Mouse (Mus musculus) lung, adult 10 weeks (tissue): ENCODE measurements around the gene Mesp1. TPM values are rescaled to one million over a fixed set of nuclear protein-coding genes. Genes with fewer than 3 reads are reported as not detected.

Source experiments
- polyA plus RNA-seq: library from polyadenylated mRNA; stranded (reverse); fragments of 350-450 nt; fragmentation: Illumina TruSeq; extraction: RNeasy Lipid Tissue Mini Kit (QIAGEN cat#74804); gene quantifications from one replicate; pipeline ENCODE4 v1.2.3, GENCODE M21; 2014; ENCODE audit warnings: low read depth, low replicate concordance; ENCODE audit not compliant: insufficient read depth

Mesp1 gene
- polyA plus RNA-seq, result 1.4 TPM

GRCm38 (mm10) chr7:79793688-79794087 is at the start of gene Mesp1:
Mesp1 (minus strand) TSS chr7:79793788.

DNA sequence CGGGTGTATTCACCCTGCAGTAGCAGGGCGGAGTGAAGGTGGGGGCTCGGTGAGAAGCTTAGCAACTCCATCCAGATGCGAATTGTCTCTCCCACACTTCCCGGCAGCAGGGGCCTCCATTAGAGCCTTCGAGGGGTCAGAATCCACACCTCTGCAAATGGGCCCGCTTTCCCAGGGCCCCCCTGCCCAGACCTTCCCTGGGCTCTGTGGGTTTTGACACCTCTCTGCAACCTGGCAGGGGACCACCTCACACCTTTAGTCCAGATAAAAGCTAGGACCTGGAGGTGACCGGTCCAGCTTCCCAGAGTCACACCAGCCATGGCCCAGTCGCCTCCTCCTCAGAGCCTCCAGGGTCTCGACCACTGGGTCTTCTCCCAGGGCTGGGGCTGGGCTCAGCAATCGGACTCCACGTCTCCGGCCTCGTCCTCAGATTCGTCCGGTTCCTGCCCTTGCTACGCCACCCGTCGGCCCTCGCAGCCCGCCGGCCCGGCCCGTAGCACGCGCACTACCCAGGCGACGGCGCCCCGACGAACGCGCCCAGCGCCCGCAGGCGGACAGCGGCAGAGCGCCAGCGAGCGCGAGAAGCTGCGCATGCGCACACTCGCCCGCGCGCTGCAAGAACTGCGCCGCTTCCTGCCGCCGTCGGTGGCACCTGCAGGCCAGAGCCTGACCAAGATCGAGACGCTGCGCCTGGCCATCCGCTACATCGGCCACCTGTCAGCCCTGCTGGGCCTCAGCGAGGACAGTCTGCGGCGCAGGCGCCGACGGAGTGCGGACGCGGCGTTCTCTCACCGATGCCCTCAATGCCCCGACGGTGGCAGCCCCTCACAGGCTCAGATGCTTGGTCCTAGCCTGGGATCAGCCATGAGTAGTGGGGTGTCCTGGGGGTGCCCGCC is 17.3 kb upstream of the Mesp1 start, which contains the start of gene Mesp2:
Mesp2 (plus strand) TSS at position 117 of the 896 bp plus-strand sequence.

DNA sequence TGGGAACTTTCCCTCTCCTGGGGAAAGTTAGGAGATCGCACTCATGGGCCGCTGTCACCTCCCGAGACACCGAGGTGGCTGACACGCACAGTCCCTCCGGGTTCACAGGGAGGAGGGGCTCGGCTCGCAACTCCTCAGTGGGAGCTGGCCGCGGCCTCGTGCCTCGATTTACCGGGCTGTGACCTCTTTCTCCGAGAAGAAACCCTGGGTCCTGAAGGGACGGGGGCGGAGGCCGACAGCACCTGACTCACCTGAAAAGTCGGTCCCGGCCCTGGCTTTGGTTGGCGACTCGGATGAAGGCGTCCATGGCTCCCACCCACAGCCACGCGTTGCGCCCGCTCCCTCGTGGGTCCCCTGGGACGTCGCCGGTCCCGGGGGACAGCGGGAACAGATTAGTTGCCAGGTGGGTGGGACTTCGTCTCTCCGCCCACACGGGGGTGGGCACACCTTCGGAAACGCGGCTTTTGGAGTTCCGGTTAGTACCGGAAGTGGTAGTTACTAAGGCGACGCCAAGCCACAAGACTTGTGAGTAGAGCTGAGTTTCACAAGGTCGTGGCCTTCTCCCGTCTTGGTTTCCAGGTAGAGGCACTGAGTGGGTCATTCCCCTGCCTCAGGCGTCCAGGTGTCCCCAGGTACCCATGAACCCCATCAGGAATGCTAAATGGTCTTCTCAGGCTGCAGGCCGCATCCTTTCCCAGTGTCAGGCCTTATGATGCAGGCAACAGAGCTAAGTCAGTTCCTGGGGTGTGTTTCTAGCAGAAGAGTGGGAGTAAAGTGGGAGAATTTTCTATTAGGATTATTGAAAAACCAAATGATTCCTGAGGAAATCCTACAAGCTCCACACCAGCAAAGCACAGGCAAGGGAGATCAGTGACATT is 50.7 kb downstream of the Mesp1 start, which contains the start of the genes Pex11a and Wdr93:
Pex11a (minus strand) TSS at position 473 of the 878 bp plus-strand sequence.
Wdr93 (plus strand) TSS at position 505 of the 878 bp plus-strand sequence.

Other genes starting within 250 kb of the Mesp1 start
- gene Rhcg, start 176.1 kb downstream of the Mesp1 start, polyA plus RNA-seq, result not detected
- gene Ticrr, start 133.6 kb downstream of the Mesp1 start, polyA plus RNA-seq, result 0.10 TPM
- gene Kif7, start 78.1 kb downstream of the Mesp1 start, polyA plus RNA-seq, result 1.1 TPM
- 18.6 TPM for gene Plin1, start 60.9 kb downstream of the Mesp1 start, polyA plus RNA-seq
- gene Pex11a, start 50.7 kb downstream of the Mesp1 start, polyA plus RNA-seq, result 13.4 TPM
- 2.8 TPM for gene Wdr93, start 50.6 kb downstream of the Mesp1 start, polyA plus RNA-seq
- gene Mesp2, start 16.9 kb upstream of the Mesp1 start, polyA plus RNA-seq, result 2.4 TPM
- 74.8 TPM for gene Anpep, start 67.3 kb upstream of the Mesp1 start, polyA plus RNA-seq
- gene Ap3s2, start 126.9 kb upstream of the Mesp1 start, polyA plus RNA-seq, result 8.3 TPM
- gene Arpin, start 141.6 kb upstream of the Mesp1 start, polyA plus RNA-seq, result 16.0 TPM
- gene Zfp710, start 231.0 kb upstream of the Mesp1 start, polyA plus RNA-seq, result 9.3 TPM